Mouse (Mus musculus) A20 (cell line): Measurements from ENCODE around the gene Abcb8.
"Not testable (repeated sequence)": the region's sequence is repeated elsewhere in the genome, so short reads cannot be mapped to it uniquely, and the experiment has no call there.

Experiments
- DNase-seq: peaks from one replicate; pipeline ENCODE4 v3.0.0-alpha.2; 2011; ENCODE audit warnings: low read depth, low spot score

Abcb8 gene

GRCm38 (mm10) chr5:24394165-24394894, 867 bp downstream of the Abcb8 start:
- DNase-seq, result peak; percentile 99

DNA sequence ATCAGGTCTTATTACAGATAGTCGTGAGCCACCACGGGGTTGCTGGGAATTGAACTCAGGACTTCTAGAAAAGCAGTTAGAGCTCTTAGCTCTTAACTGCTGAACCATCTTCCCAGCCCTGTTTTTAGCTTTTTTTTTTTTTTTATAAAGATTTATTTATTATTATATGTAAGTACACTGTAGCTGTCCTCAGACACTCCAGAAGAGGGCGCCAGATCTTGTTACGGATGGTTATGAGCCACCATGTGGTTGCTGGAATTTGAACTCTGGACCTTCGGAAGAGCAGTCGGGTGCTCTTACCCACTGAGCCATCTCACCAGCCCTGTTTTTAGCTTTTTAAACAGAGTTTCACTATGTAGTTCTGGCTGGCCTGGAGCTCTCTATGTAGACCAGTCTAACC, 2.8 kb downstream of the Abcb8 start:
- not testable (repeated sequence) for DNase-seq

- no peak for DNase-seq
Measured at GRCm38 (mm10) chr5:24399686-24400085, 6.2 kb downstream of the Abcb8 start.

DNA sequence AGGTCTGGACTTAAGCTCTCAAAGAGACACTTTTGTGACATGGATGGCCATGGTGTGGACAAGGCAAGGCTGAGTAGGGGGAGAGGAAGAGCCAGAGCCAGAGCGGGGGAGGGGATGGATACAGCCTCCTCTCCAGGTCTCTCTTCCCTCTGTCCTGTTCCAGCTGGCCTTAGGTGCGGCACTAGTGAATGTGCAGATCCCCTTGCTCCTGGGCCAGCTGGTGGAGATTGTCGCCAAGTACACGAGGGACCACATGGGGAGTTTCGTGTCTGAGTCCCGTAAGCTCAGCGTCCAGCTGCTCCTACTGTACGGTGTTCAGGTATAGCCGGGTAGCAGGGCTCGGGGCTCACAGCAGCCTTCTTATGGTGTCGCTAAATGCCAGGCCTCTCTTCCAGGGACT, 6.9 kb downstream of the Abcb8 start:
- no peak for DNase-seq

DNA sequence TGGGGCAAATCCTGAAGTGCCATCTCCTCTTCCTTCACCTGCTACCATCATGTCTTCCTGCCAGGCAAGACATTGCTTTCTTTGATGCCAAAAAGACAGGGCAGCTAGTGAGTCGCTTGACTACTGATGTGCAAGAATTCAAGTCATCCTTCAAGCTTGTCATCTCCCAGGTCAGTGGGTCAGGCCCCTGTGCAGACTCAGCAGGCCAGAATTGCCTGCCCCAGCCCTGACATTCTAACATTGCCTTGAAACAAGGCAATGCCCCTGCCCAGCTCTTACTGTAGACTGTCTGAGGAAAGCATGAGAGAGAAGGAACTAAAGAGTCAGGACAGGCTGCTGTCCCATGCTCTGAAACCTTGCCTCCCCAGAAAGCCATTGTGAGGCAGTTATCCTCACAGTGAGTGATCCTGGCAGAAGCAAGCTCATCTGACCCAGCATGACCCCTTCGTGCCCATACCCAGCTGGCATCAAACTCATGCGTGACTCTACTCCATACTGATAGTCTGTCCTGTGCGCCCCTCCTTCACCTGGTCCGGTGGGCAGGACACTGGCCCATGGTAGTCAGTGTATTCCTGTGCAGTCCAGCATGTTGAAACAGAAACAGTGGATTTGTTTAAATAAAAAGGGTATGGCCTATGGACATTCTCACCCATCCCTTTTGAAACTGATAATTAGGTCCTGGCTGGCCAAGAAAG, 7.6 kb downstream of the Abcb8 start:
- DNase-seq, result no peak

DNA sequence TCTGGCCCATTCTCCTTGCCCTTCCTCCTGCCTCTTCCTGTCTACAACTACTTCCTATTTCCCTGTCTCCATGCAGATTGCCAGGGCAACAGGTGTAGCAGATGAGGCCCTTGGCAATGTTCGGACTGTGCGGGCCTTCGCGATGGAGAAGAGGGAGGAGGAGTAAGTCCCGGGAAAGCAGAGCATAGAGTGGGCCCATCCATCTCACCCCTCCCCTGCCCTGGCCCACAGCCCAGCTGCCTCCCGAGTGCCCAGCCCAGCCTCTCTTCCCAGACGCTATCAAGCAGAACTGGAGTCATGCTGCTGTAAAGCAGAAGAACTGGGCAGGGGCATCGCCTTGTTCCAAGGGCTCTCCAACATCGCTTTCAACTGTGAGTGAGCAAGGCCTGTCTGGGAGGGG, 8.5 kb downstream of the Abcb8 start:
- DNase-seq, result no peak

DNA sequence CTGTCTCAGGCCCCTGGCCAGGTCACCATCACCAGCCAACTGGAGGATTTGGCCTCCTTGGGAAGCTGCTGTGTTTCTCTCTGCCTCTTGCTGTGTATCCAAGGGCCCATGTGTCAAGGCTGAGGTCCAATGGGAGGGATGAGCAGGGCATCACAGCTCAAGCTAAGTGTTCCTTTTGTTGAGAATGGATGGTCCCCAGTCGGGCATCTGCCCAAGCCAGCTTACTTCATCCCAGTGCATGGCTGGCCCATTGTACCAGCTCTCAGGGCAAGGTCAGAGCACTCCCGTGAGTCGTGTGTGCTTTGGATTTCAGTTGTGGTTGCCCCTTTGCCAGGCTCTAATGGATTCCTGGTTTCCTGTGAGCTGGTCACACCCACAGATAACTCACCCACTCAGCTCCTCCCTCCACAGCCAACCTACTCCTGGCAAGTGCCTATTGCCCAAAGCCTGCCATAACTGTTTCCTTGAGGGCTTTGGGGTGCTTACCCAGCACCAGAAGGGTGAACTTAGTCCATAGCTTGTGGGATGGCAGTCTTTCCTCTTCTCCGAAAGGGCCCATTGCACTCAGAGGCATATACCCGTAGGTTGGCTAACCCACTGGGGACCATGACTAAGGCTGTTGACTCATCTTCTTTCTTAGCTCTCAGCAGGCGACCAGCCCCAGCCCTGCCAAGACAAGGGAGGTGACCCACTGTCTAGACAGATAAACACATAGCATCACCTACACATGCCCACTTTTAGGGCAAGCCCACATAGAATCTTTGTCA, 11.3 kb downstream of the Abcb8 start:
- DNase-seq, result no peak

GRCm38 (mm10) chr5:24405389-24405876, 12.0 kb downstream of the Abcb8 start:
- DNase-seq, result no peak

DNA sequence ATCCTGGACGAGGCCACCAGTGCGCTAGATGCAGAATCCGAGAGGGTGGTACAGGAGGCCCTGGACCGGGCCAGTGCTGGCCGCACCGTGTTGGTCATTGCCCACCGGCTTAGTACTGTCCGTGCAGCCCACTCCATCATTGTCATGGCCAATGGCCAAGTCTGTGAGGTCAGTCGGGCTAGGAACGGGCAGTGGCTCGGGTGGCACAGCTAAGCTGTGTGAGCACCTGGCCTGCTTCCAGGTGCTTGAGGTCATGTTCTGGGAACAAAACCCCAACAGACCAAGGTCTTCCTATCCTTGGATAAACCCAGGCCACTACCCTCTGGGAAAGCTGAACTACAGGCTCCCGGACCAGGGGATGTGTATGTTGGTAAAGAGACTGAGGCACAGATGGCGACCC, 15.2 kb downstream of the Abcb8 start:
- DNase-seq, result no peak

DNA sequence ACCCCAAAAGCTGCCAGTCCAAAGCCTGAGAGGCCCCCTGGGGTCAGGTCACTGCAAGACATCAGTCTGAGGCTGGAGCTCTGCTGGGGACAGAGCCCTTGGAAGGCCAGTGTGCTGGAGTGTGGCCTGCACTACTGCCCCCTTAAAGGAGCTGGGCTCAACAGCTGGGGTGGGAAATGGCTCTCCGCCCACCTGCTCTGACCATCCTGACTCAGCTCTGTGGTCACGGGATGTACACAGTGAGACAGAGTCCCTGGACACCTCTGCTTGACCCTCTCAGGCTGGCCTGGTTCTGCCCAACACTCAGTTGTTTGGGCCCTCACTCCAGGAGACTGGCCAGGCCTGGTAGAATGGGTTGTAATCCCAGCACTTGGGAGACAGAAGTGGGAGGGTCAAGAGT, 16.0 kb downstream of the Abcb8 start:
- no peak for DNase-seq

DNA sequence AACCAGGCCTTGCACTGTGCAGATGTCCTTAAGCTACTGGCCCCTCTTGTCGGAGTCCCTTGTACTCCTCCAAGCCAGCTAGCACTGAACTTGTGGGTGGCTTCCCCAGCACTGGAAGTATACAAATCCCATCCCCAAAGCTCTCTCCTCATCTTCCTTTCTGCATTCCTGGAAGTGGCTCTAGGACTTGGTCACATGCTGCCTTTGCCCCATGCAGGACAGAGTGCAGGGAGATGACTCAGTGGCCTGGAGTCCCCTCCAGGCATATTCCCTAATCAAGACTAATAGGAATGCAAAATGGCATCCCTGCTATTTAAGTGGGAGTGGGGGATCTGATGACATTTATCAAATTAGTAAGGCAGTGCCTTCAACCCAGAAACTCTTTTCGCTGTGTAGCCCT, 18.6 kb downstream of the Abcb8 start:
- DNase-seq, result no peak

DNA sequence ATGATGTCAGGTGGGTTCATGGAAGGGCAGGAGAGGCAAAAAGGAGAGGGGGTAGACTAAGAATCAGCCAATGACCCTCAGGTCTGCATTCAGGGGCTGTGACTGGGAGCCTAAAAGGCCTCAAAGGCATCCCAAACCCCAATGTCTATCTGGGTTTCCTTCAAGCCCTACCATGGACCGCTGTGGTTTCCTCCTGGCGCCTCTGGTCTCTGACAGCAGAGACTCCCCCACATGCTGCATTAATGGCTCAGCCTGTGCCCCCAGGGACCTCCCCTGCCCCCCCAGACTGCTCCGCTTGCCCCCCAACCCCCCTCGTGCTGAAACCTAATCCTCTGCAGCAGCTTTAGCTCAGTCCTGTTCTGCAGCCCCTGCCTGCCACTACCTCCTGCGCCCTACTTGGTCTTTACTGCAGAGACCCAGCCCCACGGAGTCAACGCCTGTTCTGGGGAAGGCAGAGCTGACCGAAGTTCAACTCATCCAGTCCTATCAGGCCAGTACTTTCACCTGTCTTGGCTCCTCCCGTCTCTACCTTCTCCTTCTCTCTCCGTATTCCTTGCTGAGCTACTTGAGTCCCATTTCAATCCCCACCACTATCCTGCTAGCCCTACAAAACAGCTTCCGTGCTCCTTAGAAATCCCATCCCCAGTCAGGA, 19.7 kb downstream of the Abcb8 start, which contains the start of gene Asic3:
Gene Asic3, plus strand, starts transcription at position 351 of the 652 bp plus-strand sequence.
- no peak for DNase-seq

- DNase-seq, result no peak
Measured at GRCm38 (mm10) chr5:24413938-24414337, 20.5 kb downstream of the Abcb8 start.

DNA sequence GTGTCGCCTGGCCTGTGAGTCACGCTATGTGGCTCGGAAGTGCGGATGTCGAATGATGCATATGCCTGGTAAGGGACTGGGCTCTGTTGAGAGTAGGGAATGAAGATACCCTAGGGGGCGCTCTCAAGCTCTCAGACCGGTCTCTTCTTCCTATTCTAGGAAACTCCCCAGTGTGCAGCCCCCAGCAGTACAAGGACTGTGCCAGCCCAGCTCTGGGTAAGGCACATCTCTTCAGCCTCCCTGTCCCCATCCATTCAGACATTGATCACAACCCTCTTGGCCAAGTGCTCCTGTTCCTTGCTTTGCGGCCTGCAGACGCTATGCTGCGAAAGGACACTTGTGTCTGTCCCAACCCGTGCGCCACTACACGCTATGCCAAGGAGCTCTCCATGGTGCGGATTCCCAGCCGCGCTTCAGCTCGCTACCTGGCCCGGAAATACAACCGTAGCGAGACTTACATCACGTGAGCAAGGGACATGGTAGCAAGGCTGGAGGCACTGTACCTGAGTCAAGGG, 22.8 kb downstream of the Abcb8 start:
- DNase-seq, result peak; percentile 72

DNA sequence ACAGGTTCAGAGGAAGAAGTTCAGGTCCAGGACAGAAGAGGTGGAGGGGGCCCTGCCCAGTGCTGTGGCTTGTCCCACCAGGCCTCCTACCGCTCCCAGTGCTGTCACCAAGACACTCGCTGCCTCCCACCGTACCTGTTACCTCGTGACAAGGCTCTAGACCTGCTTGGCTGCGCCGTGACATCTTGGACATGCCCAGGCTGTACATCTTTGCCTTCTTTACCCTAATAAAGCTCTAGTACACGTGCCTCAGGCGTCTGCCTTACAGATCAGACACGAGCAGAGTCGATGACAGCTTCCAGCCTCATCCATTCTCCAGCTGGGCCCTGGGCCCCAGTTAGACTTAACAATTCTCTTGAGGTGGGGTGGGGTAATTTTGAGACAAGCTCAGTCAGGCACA, 24.1 kb downstream of the Abcb8 start:
- no peak for DNase-seq

DNA sequence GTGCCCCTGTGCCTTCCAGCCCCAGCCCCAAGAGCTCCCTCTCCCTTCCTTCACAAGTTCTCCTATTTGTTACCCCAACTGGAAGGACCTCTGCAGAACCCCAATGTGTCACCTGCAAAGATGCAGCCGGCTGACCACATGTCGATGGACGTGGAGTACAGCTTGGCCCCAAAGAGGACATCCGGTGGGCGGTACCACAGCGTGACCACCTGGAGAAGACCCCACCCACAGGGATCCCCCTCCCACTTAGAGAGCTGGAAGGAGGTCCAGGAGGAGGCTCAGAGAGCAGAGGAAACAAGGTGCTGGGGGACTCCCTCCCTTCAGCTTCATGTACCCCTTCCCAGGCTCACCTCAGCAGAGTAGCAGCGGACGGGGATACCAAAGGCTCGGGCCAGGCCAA, 26.9 kb downstream of the Abcb8 start:
- DNase-seq, result no peak

- peak; percentile 99 for DNase-seq
Measured at GRCm38 (mm10) chr5:24423129-24424003, 29.9 kb downstream of the Abcb8 start, which contains the start of the genes Cdk5 and Slc4a2. Gene Cdk5, minus strand, starts transcription at chr5:24423530. Gene Slc4a2, plus strand, starts transcription at chr5:24423837.

DNA sequence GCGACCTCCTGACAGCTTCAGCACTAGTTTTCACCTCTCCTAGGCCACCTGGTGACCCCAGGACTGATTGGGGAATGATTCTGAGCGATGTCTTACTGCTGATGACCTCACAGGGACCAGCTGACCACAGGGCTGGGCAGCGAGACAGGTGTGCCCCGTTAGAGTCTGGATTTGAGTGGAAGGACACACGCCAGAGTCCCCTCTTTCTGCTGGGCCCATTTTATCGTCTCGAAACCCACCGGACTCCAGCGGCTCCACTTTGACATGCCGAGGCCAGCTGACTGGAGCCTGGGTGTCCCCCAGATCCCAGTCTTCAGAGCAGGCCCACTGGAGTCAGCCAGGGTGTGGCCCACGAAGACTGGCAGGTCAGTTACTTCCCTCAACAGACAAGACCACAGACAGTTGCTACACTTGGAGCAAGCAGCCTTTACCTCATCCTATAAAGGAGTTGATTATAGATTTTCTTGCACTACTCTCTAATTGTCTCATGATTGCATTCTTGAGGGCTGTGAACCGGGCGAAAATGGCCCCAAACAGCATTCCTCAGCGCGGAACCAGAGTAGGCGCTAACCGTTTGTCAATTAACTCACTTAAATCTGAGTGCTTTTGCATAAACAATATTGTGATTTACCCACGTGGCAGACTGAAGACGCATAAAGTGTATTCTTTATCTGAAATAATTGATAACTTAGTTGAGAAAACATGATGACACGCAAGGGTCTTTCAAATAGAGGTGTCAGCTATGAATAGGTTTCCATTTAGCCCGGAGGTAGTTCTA, 30.7 kb downstream of the Abcb8 start:
- DNase-seq, result peak; percentile 62

GRCm38 (mm10) chr5:24424861-24425411, 31.5 kb downstream of the Abcb8 start:
- DNase-seq, result peak; percentile 93
